17 mouse cellular contexts compared by ENCODE assay signal in the genomic region with DNA sequence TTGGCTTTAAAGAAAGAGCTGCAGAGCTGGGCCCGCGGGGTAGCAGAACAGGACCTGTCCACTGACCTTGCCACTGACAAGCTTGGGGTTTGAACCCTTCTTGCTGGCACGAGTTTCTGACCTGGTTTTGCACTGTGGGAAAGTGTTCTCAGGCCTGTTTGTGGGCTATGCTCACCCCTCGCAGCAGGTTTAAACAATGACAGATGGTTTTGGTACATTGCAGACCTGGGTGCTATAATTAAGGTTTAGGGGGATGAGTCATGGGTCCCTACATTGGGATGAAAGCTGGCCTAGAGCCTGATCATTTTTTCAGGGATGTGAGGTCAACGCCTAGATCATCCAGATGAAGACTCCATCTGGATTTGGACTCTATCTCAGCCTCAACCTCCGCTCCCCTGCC.
"Had no signal": no experiment of that assay in that cellular context is flagged by ENCODE, and none has a peak within 500 bp of the region (broad histone marks: within the 10 kb centered on the region; RNA-seq: fewer than 3 reads in every experiment).

No protein-coding gene starts in this region.

- H3K4me1 ChIP-seq: neural tube, embryonic 13.5 days had no signal

- H3K27ac ChIP-seq: midbrain, embryonic 10.5 days; midbrain, embryonic 12.5 days; neural tube, embryonic 13.5 days; neural tube, embryonic 15.5 days had no signal

- H3K27me3 ChIP-seq: neural tube, embryonic 13.5 days; neural tube, embryonic 15.5 days had no signal

- H3K9me3 ChIP-seq: midbrain, embryonic 10.5 days; neural tube, embryonic 13.5 days; neural tube, embryonic 15.5 days had no signal

- H3K4me3 ChIP-seq: midbrain, embryonic 10.5 days; midbrain, embryonic 12.5 days; myocyte; neural tube, embryonic 13.5 days; neural tube, embryonic 15.5 days had no signal

- DNase-seq: lung, embryonic 14.5 days; lung, postnatal 10 days; lung, postnatal 4 days; midbrain, embryonic 14.5 days; retina, postnatal 1 day; right cerebral cortex, adult 18-20 months; right cerebral cortex, postnatal 25 days; right cerebral cortex, postnatal 4 days; spleen, adult 18-20 months; thymus, adult 18-20 months; thymus, postnatal 14 days; thymus, postnatal 36 days had no signal

- H3K36me3 ChIP-seq: midbrain, embryonic 10.5 days; midbrain, embryonic 12.5 days; neural tube, embryonic 13.5 days; neural tube, embryonic 15.5 days had no signal
